Mouse (Mus musculus) myocyte (in vitro differentiated cells): ENCODE data around the gene S100a9.

ENCODE experiments used
- MAX ChIP-seq: IDR thresholded peaks from one replicate; pipeline ENCODE4 v1.6.1; 2011; ENCODE audit warnings: low read depth, mild to moderate bottlenecking, control low read depth
- POLR2AphosphoS2 ChIP-seq: IDR thresholded peaks from one replicate; pipeline ENCODE4 v1.6.1; 2011; ENCODE audit warnings: low read depth, control low read depth; ENCODE audit not compliant: insufficient read length

- TF ChIP-seq MAX (no peak), POLR2AphosphoS2 (no peak)
Measured at GRCm38 (mm10) chr3:90702244-90702643, 6.7 kb upstream of the S100a9 start.
